Mouse (Mus musculus): Measurements from ENCODE around the gene Ggt5. TPM values are rescaled to one million over a fixed set of nuclear protein-coding genes. Genes with fewer than 3 reads are reported as not detected.

Gene Ggt5
- 1.6 and 2.4 TPM in 2 replicates for polyA plus RNA-seq (2015; fragmentation: Nextera tagmentation; extraction: Ambion mirVana)

DNA sequence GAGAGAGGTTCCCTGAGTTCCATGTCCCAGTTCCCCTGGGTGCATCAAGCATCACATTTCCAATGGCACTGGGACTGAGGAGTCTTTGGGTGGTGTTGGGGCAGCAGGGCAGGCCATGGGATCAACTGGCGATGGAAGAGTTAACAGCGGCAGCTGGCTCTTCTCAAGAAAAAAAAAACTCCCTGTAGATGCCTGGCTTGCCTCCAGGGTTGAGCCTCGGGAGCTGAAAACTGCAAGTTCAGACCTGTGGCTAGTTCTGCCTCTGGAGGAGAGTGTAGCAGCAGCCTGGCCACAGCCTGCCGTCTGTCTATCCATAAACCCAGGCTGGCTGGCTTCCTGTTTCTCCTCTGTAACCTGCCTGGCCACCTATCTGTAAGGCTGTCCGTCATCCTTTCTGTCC lies at the start of gene Ggt5:
Ggt5 (plus strand) TSS at position 212 of the 400 bp plus-strand sequence.
- 42% methylated on average over 5 of the region's 5 CpGs for WGBS
- Histone ChIP-seq H3K4me3 (peak within 1 kb of the TSS; percentile 2; the same call in 1 of the 2 replicates), H3K9me3 (no peaks in the 10 kb centered on the region), H3K4me2 (0 out of 2 replicates have a peak within 1 kb of the TSS, but pooled peaks have one; percentile 18), H3K4me1 (replicated peaks) (peaks cover 18% of the 10 kb centered on the region), H3K9ac (0 out of 2 replicates have a peak within 1 kb of the TSS, but pooled peaks have one; percentile 34), H3K27me3 (peaks cover 6% of the 10 kb centered on the region; the same call in 1 of the 2 replicates), H3K27ac (replicated peaks) (peak within 1 kb of the TSS; percentile 28; the same call in 1 of the 2 replicates), H3K36me3 (no peaks in the 10 kb centered on the region)
- no peak for ATAC-seq (ENCODE audit: low read depth)

DNA sequence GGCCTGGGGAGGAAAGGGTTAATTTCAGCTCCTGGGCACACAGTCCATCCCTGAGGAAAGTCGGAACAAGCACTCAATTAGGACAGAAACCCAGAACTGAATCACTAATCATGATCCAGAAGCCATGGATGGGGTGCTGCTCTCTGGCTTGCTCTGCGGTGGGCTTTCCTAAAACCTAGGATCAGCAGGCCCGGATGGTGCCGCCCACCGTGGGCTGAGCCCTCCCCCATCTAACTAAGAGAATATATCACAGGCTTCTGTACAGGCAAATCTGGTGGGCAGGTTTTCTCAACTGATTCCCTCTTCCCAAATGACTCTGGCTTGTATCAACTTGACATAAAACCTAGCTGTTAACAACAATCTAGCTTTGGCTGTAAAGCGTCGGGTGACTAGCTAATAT lies 41.2 kb upstream of the Ggt5 start:
- H3K4me3 ChIP-seq, result no peak overlapping the region
- peaks cover 2% of the 10 kb centered on the region for H3K36me3 ChIP-seq
- H3K9ac ChIP-seq, result no peak overlapping the region
- peaks cover 17% of the 10 kb centered on the region; the same call in 1 of the 2 replicates for H3K9me3 ChIP-seq
- H3K27me3 ChIP-seq, result no peaks in the 10 kb centered on the region; the same call in 1 of the 2 replicates
- peak; percentile 48; the same call in 1 of the 2 replicates for ATAC-seq (ENCODE audit: low read depth)
- H3K4me2 ChIP-seq, result 0 out of 2 replicates have a peak overlapping the region, but pooled peaks have one; percentile 0
- H3K4me1 ChIP-seq (replicated peaks), result peaks cover 6% of the 10 kb centered on the region; the same call in 1 of the 2 replicates
- H3K27ac ChIP-seq (replicated peaks), result no peak overlapping the region
- 62% methylated on average over 7 of the region's 7 CpGs for WGBS

DNA sequence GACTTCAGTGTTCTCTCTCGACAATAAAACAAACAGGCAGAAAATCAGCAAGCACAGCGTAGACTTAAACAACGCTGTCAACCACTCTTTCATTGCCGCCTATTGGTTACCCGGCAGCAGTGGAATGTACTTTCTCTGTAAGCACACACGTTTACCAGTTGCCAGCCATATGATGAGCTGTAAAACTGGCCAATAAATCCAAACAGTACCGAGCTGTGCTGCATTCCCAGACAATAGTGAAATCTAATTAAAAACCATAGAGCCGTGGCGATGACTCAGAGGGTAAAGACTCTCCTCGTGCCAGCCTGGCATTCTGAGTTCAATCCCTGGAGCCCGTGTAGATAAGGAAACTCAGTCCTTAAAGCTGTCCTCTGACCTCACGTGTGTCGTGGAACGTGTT lies 40.7 kb upstream of the Ggt5 start:
- Histone ChIP-seq H3K4me1 (replicated peaks) (peaks cover 6% of the 10 kb centered on the region; the same call in 1 of the 2 replicates), H3K4me2 (peak overlapping the region; percentile 0; the same call in 1 of the 2 replicates), H3K9ac (no peak overlapping the region), H3K27me3 (no peaks in the 10 kb centered on the region; the same call in 1 of the 2 replicates), H3K36me3 (peaks cover 8% of the 10 kb centered on the region), H3K27ac (replicated peaks) (no peak overlapping the region), H3K9me3 (peaks cover 17% of the 10 kb centered on the region; the same call in 1 of the 2 replicates), H3K4me3 (no peak overlapping the region)
- ATAC-seq (ENCODE audit: low read depth), result peak; percentile 80
- 33% methylated on average over 14 of the region's 14 CpGs for whole genome bisulfite sequencing

DNA sequence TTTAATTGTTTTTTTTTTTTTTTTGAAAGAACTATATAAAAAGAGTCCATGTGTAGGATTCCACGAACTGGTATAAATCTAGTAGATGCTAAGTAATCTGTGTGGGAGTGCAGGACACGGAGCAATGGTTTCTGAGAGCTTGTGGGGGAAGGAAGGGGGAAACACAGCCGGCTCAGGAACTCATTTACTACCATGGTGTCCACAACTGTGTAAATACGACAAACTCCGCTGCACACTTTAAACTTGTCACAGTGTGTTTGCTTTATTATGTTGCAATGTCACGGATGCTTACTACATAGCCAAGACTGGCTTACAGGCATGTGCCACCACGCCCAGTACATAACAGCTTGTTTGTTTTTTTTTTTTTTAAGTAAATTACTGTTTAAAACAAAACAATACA lies 39.3 kb upstream of the Ggt5 start:
- H3K4me1 ChIP-seq (replicated peaks), result peaks cover 6% of the 10 kb centered on the region; the same call in 1 of the 2 replicates
- no peak overlapping the region for H3K4me2 ChIP-seq
- peaks cover 8% of the 10 kb centered on the region; the same call in 1 of the 2 replicates for H3K9me3 ChIP-seq
- no peak for ATAC-seq (ENCODE audit: low read depth)
- H3K27me3 ChIP-seq, result no peaks in the 10 kb centered on the region; the same call in 1 of the 2 replicates
- no peak overlapping the region for H3K4me3 ChIP-seq
- H3K9ac ChIP-seq, result no peak overlapping the region
- H3K36me3 ChIP-seq, result peaks cover 18% of the 10 kb centered on the region
- H3K27ac ChIP-seq (replicated peaks), result no peak overlapping the region
- 63% methylated on average over 7 of the region's 7 CpGs for WGBS

DNA sequence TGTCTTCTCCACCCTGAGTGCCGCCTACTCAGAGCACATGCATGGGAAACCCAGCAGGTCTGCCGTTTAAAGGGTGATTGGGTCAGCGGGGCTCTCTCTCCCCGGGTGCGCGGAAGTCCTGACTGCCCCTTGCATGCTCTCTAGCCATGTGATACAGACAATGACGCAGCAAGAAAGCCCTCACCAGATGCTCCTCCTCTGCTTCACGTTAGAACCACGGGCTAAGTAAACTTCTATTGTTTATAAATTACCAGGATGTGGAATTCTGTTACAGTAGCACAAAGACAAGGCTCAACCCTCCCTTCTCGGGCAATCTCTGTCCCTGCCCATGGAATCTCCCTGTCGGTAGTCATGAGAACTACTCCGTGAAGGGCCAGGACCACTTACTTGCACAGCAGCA lies 38.0 kb upstream of the Ggt5 start:
- Histone ChIP-seq H3K36me3 (peaks cover 31% of the 10 kb centered on the region), H3K4me1 (replicated peaks) (peaks cover 14% of the 10 kb centered on the region), H3K27ac (replicated peaks) (no peak overlapping the region), H3K9me3 (no peaks in the 10 kb centered on the region), H3K27me3 (no peaks in the 10 kb centered on the region; the same call in 1 of the 2 replicates), H3K4me3 (no peak overlapping the region), H3K4me2 (no peak overlapping the region), H3K9ac (no peak overlapping the region)
- 45% methylated on average over 12 of the region's 12 CpGs for WGBS
- no peak for ATAC-seq (ENCODE audit: low read depth)

DNA sequence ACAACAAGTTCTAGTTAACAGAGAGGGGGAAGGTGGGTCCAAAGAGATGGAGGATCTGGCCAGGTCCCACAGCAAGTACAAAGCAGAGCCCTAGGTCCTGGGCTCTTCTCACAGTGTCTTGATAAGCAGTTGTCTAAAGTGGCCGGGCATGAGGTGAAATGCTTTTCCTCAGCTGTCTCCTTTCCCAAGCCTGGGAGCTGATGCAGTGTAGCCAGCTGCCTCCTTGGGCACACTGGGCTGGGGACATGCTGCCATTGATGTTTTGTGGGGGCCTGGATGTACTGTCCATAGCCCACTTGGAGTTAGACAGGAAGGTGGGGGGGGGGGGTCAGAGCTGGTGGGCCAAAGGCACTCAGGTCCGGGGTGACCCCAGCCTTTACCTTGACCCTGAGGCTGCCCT lies 37.0 kb upstream of the Ggt5 start:
- Histone ChIP-seq H3K36me3 (peaks cover 40% of the 10 kb centered on the region), H3K4me1 (replicated peaks) (peaks cover 24% of the 10 kb centered on the region), H3K9me3 (no peaks in the 10 kb centered on the region), H3K27ac (replicated peaks) (no peak overlapping the region), H3K4me2 (no peak overlapping the region), H3K27me3 (no peaks in the 10 kb centered on the region; the same call in 1 of the 2 replicates), H3K9ac (no peak overlapping the region), H3K4me3 (no peak overlapping the region)
- 86% methylated on average over 2 of the region's 2 CpGs for WGBS
- ATAC-seq (ENCODE audit: low read depth), result no peak

DNA sequence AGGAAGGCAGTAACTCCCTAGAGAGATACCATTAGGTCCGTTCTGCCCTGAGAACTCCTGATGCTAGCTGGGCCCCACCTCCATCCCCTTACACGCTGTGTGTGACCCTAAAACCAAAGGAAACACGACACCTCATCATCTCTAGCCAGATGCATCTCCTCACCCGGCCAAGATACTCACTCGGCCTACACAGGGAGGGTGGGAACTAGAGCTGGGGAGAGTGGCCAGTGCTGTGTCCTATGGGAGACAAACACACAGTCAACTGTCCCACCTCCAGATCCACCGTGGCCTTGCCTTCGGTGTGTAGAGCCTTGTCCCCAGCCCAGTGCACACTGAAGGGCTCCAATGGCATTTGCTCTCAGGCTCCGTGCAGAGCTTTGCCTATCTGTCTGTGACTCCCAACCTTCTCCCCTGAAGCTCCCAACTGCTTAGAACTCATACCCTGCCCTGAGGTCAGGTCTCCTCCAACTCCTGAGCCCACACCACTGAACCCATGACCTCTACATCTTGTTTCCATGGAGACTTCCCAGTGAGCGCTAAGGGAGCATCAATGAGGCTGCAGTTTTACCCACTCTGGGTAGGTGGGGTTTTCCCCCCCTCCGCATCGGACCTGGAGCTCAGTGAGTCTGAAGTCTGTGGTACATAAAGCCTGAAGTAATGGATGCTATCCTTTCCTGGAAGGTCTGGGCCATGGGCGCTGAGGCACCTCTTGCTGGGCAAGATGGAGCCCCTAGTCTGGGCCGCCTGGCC lies 36.3 kb upstream of the Ggt5 start:
- Histone ChIP-seq H3K9ac (no peak overlapping the region), H3K4me1 (replicated peaks) (peaks cover 31% of the 10 kb centered on the region), H3K36me3 (peaks cover 41% of the 10 kb centered on the region), H3K4me3 (no peak overlapping the region), H3K4me2 (no peak overlapping the region), H3K27me3 (no peaks in the 10 kb centered on the region; the same call in 1 of the 2 replicates), H3K9me3 (no peaks in the 10 kb centered on the region), H3K27ac (replicated peaks) (no peak overlapping the region)
- no peak for ATAC-seq (ENCODE audit: low read depth)
- 72% methylated on average over 13 of the region's 13 CpGs for WGBS

DNA sequence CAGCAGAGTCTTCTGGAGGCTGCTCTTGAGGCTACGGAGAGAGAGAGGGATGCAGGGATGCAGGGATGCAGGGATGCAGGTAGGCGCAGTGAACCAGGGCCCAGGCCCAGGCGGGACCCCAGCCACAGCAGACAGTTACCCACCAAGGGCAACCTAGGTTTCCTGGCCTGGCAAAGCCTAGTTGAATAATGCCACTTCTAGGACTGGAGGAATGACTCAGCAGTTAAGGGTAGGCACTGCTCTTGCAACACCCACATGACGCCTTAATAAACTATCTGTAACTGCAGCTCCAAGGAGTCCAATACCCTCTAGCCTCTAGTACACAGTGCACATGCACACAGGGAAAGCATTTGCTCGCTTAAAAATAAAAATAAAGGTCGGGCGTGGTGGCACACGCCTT lies 35.0 kb upstream of the Ggt5 start:
- H3K9ac ChIP-seq, result no peak overlapping the region
- H3K4me3 ChIP-seq, result no peak overlapping the region
- ATAC-seq (ENCODE audit: low read depth), result no peak
- no peak overlapping the region for H3K4me2 ChIP-seq
- H3K9me3 ChIP-seq, result no peaks in the 10 kb centered on the region
- 92% methylated on average over 8 of the region's 8 CpGs for WGBS
- H3K27me3 ChIP-seq, result no peaks in the 10 kb centered on the region; the same call in 1 of the 2 replicates
- peaks cover 41% of the 10 kb centered on the region for H3K36me3 ChIP-seq
- no peak overlapping the region for H3K27ac ChIP-seq (replicated peaks)
- peaks cover 37% of the 10 kb centered on the region for H3K4me1 ChIP-seq (replicated peaks)

DNA sequence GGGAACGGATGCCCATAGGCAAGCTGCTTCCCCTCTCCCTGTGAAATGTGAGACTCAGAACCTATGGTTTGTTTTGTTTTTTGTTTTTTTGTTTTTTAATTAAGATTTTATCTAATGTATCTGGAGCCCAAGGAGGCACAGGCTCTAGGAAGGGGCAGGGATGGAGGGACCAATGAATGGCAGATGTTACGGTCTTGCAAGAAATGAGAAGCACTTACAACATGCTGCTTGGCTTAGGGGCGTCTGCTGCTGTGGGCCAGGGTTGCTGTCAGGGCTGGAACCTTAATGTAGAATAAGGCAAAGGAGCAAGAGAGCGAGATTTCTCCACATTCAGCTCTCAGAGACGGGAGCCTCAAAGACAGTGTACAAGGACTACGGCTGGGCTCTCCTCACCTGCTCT lies 33.6 kb upstream of the Ggt5 start:
- H3K9me3 ChIP-seq, result no peaks in the 10 kb centered on the region
- H3K4me2 ChIP-seq, result no peak overlapping the region
- H3K4me3 ChIP-seq, result no peak overlapping the region
- peaks cover 41% of the 10 kb centered on the region for H3K36me3 ChIP-seq
- WGBS, result 73% methylated on average over 6 of the region's 6 CpGs
- peaks cover 49% of the 10 kb centered on the region for H3K4me1 ChIP-seq (replicated peaks)
- H3K27ac ChIP-seq (replicated peaks), result peak overlapping the region; percentile 77
- no peak for ATAC-seq (ENCODE audit: low read depth)
- peaks cover under 1% of the 10 kb centered on the region for H3K27me3 ChIP-seq
- H3K9ac ChIP-seq, result no peak overlapping the region

DNA sequence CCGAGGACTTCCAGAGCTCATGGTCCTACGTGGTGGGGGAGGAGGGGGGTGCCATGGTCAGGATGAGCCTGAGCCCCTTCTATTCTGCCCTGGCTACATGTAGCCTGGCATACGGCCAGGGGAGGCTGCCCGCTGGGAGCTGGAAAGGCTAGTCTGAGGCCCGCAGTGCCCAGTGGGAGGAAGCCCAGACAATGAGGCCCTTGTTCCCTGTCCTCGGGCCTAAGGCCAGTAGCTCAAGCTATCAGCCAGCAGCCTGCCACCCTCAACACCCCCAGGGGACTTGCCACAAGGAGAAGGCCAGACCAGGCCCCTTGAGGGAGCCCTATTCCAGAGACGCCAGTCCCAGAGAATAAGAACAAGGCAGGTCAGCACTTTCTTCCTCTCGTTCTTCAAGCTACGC lies 33.1 kb upstream of the Ggt5 start:
- H3K4me3 ChIP-seq, result no peak overlapping the region
- H3K9ac ChIP-seq, result 0 out of 2 replicates have a peak overlapping the region, but pooled peaks have one; percentile 22
- H3K36me3 ChIP-seq, result peaks cover 41% of the 10 kb centered on the region

DNA sequence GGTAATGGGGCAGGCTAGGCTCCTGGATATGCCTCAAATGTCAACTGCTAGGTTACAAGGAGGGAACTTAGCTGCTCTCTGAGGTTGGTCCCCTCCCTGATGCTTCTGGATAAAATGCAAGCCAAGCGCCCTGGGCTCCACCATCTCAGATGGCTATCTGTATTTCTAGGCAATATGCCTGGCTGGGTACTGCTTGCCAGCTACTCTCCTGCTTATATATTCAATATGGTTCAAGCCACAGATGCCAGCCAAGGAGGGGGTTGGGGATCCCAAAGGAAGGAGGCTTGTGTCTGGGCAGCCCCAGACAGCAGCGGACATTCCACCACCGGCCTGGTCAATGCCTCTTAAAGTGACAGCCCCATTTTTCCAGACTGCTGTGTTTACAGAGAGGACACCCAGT lies 30.6 kb upstream of the Ggt5 start:
- peaks cover 33% of the 10 kb centered on the region for H3K36me3 ChIP-seq
- H3K4me1 ChIP-seq (replicated peaks), result peaks cover 57% of the 10 kb centered on the region
- H3K27ac ChIP-seq (replicated peaks), result peak overlapping the region; percentile 96
- H3K9ac ChIP-seq, result peak overlapping the region; percentile 95
- 21% methylated on average over 3 of the region's 3 CpGs for WGBS
- H3K4me2 ChIP-seq, result peak overlapping the region; percentile 70
- H3K9me3 ChIP-seq, result no peaks in the 10 kb centered on the region
- H3K4me3 ChIP-seq, result peak overlapping the region; percentile 67
- H3K27me3 ChIP-seq, result peaks cover 25% of the 10 kb centered on the region
- ATAC-seq (ENCODE audit: low read depth), result 0 out of 2 replicates have a peak, but pooled peaks have one; percentile 9

More for the DNA sequence above, 33.1 kb upstream of the Ggt5 start:
- 35% methylated on average over 9 of the region's 9 CpGs for WGBS
- no peak overlapping the region for H3K4me2 ChIP-seq
- H3K9me3 ChIP-seq, result no peaks in the 10 kb centered on the region
- H3K27ac ChIP-seq (replicated peaks), result peak overlapping the region; percentile 77
- ATAC-seq (ENCODE audit: low read depth), result peak; percentile 54
- H3K27me3 ChIP-seq, result peaks cover 5% of the 10 kb centered on the region
- H3K4me1 ChIP-seq (replicated peaks), result peaks cover 53% of the 10 kb centered on the region

DNA sequence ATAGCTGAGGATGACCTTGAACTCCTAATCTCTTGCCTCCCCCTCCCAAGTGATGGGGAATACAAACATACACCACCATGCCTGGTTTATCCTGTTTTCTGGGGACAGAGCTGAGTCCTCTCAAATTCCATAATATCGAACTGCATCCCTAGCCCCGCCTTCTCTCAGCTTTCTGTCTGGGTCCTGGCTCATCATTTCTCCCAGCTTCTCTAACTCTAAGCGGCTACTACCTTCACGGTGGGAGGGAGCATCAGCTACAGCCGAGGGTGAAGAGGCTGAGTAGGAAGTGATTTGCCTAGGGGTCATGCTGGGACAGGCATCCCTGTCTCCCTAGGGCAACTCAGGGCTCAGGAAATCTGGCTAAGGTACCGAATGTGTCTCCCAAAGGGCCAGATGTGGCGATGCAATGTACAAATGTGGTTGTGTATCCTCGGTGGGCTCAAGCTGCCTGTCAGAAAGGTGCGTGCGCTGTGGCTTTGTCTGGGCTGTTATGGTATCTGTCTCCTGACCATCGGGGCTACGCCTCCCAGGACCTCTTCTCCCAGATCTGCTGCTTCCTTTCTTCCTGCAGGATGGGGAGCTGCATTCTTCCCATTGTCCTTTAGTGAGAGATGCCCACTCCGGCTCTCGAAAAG lies 30.0 kb upstream of the Ggt5 start:
- Histone ChIP-seq H3K4me1 (replicated peaks) (peaks cover 57% of the 10 kb centered on the region), H3K36me3 (peaks cover 26% of the 10 kb centered on the region), H3K4me2 (peak overlapping the region; percentile 70), H3K9ac (peak overlapping the region; percentile 95), H3K9me3 (no peaks in the 10 kb centered on the region), H3K4me3 (peak overlapping the region; percentile 67), H3K27me3 (peaks cover 25% of the 10 kb centered on the region), H3K27ac (replicated peaks) (peak overlapping the region; percentile 96)
- 3% methylated on average over 14 of the region's 14 CpGs for WGBS
- peak; percentile 22 for ATAC-seq (ENCODE audit: low read depth)
